Mouse (Mus musculus): ENCODE data around the gene Zfp157. TPM values are rescaled to one million over a fixed set of nuclear protein-coding genes. Genes with fewer than 3 reads are reported as not detected.

Zfp157 gene
- 1.5 TPM for polyA plus RNA-seq (2015; fragmentation: Illumina TruSeq; extraction: RNeasy Lipid Tissue Mini Kit (QIAGEN cat#74804); ENCODE audit: insufficient read depth, low read depth, low replicate concordance)

GRCm38 (mm10) chr5:138441286-138442194 is at the start of gene Zfp157:
TSS of gene Zfp157 (plus strand) at chr5:138441468.

Other genes with a start within 250 kb of the Zfp157 start
- not detected for gene Mblac1, start 247.2 kb upstream of the Zfp157 start, polyA plus RNA-seq (2015; fragmentation: Illumina TruSeq; extraction: RNeasy Lipid Tissue Mini Kit (QIAGEN cat#74804); ENCODE audit: insufficient read depth, low read depth, low replicate concordance)
- 0.44 TPM for gene Nxpe5, start 215.6 kb upstream of the Zfp157 start, polyA plus RNA-seq (2015; fragmentation: Illumina TruSeq; extraction: RNeasy Lipid Tissue Mini Kit (QIAGEN cat#74804); ENCODE audit: insufficient read depth, low read depth, low replicate concordance)
- 18.8 TPM for gene Lamtor4, start 186.0 kb upstream of the Zfp157 start, polyA plus RNA-seq (2015; fragmentation: Illumina TruSeq; extraction: RNeasy Lipid Tissue Mini Kit (QIAGEN cat#74804); ENCODE audit: insufficient read depth, low read depth, low replicate concordance)
- gene BC037034, start 177.4 kb upstream of the Zfp157 start, polyA plus RNA-seq (2015; fragmentation: Illumina TruSeq; extraction: RNeasy Lipid Tissue Mini Kit (QIAGEN cat#74804); ENCODE audit: insufficient read depth, low read depth, low replicate concordance), result 24.9 TPM
- gene Gal3st4, start 168.6 kb upstream of the Zfp157 start, polyA plus RNA-seq (2015; fragmentation: Illumina TruSeq; extraction: RNeasy Lipid Tissue Mini Kit (QIAGEN cat#74804); ENCODE audit: insufficient read depth, low read depth, low replicate concordance), result not detected
- gene Gm43720, start 161.5 kb upstream of the Zfp157 start, polyA plus RNA-seq (2015; fragmentation: Illumina TruSeq; extraction: RNeasy Lipid Tissue Mini Kit (QIAGEN cat#74804); ENCODE audit: insufficient read depth, low read depth, low replicate concordance), result 0.22 TPM
- 0.41 TPM for gene Gpc2, start 161.5 kb upstream of the Zfp157 start, polyA plus RNA-seq (2015; fragmentation: Illumina TruSeq; extraction: RNeasy Lipid Tissue Mini Kit (QIAGEN cat#74804); ENCODE audit: insufficient read depth, low read depth, low replicate concordance)
- gene Stag3, start 161.2 kb upstream of the Zfp157 start, polyA plus RNA-seq (2015; fragmentation: Illumina TruSeq; extraction: RNeasy Lipid Tissue Mini Kit (QIAGEN cat#74804); ENCODE audit: insufficient read depth, low read depth, low replicate concordance), result not detected
- not detected for gene Pvrig, start 99.5 kb upstream of the Zfp157 start, polyA plus RNA-seq (2015; fragmentation: Illumina TruSeq; extraction: RNeasy Lipid Tissue Mini Kit (QIAGEN cat#74804); ENCODE audit: insufficient read depth, low read depth, low replicate concordance)
- not detected for gene 1700123K08Rik, start 123.2 kb downstream of the Zfp157 start, polyA plus RNA-seq (2015; fragmentation: Illumina TruSeq; extraction: RNeasy Lipid Tissue Mini Kit (QIAGEN cat#74804); ENCODE audit: insufficient read depth, low read depth, low replicate concordance)
- gene Zfp68, start 178.3 kb downstream of the Zfp157 start, polyA plus RNA-seq (2015; fragmentation: Illumina TruSeq; extraction: RNeasy Lipid Tissue Mini Kit (QIAGEN cat#74804); ENCODE audit: insufficient read depth, low read depth, low replicate concordance), result 5.9 TPM
- 2.2 TPM for gene A430033K04Rik, start 181.4 kb downstream of the Zfp157 start, polyA plus RNA-seq (2015; fragmentation: Illumina TruSeq; extraction: RNeasy Lipid Tissue Mini Kit (QIAGEN cat#74804); ENCODE audit: insufficient read depth, low read depth, low replicate concordance)

Measured in pancreas, adult 10 weeks (tissue).